Mouse (Mus musculus) C2C12 (cell line): ENCODE measurements around the gene Ccnt2. TPM values are rescaled to one million over a fixed set of nuclear protein-coding genes. Genes with fewer than 3 reads are reported as not detected.

Source experiments
- H3K27me3 ChIP-seq: one replicate; pipeline ENCODE4 v1.6.1; 2011; ENCODE audit not compliant: control insufficient read depth, insufficient read depth, insufficient read length
- H3K36me3 ChIP-seq: one replicate; pipeline ENCODE4 v1.6.1; 2011; ENCODE audit not compliant: control insufficient read depth, insufficient read depth
- H3K4me3 ChIP-seq: one replicate; pipeline ENCODE4 v1.5.1; 2011; ENCODE audit warnings: mild to moderate bottlenecking, control low read depth; ENCODE audit not compliant: poor library complexity, insufficient read depth, severe bottlenecking
- H3K79me2 ChIP-seq: one replicate; pipeline ENCODE4 v1.6.1; 2011; ENCODE audit not compliant: control insufficient read depth, insufficient read depth
- H3K79me3 ChIP-seq: one replicate; pipeline ENCODE4 v1.6.1; 2011; ENCODE audit warnings: low read depth, control low read depth
- H3ac ChIP-seq: one replicate; pipeline ENCODE3; 2011; ENCODE audit warnings: low read depth; ENCODE audit not compliant: control insufficient read depth, insufficient read length
- CEBPB ChIP-seq: IDR thresholded peaks from one replicate; pipeline ENCODE4 v1.6.1; 2011; ENCODE audit warnings: low read depth, mild to moderate bottlenecking, control low read depth, moderate library complexity
- CTCF ChIP-seq: IDR thresholded peaks from one replicate; pipeline ENCODE4 v1.5.1; 2011; ENCODE audit not compliant: control insufficient read depth, insufficient read depth, insufficient read length
- FOSL1 ChIP-seq: IDR thresholded peaks from one replicate; pipeline ENCODE4 v1.8.0; 2011; ENCODE audit warnings: mild to moderate bottlenecking, low read length; ENCODE audit not compliant: poor library complexity, insufficient read depth, severe bottlenecking
- MAX ChIP-seq: IDR thresholded peaks from one replicate; pipeline ENCODE4 v1.6.1; 2011; ENCODE audit warnings: mild to moderate bottlenecking, control low read depth
- MYOD1 ChIP-seq: IDR thresholded peaks from one replicate; pipeline ENCODE4 v1.6.1; 2011; ENCODE audit warnings: low read depth; ENCODE audit not compliant: control insufficient read depth, insufficient read length
- MYOG ChIP-seq: IDR thresholded peaks from one replicate; pipeline ENCODE4 v1.6.1; 2011; ENCODE audit not compliant: control insufficient read depth, insufficient read length; ENCODE audit errors: extremely low read depth
- USF1 ChIP-seq: IDR thresholded peaks from one replicate; pipeline ENCODE4 v1.6.1; 2011; ENCODE audit warnings: low read depth, mild to moderate bottlenecking, control low read depth, moderate library complexity
- polyA plus RNA-seq: library from polyadenylated mRNA; unstranded; fragments of >200 nt; fragmentation: generic; extraction: Trizol; gene quantifications from one replicate; pipeline ENCODE4 v1.2.1, GENCODE M21; 2012; ENCODE audit warnings: missing spikeins

Ccnt2 gene
- polyA plus RNA-seq, 1 experiment = 6.0 TPM

DNA sequence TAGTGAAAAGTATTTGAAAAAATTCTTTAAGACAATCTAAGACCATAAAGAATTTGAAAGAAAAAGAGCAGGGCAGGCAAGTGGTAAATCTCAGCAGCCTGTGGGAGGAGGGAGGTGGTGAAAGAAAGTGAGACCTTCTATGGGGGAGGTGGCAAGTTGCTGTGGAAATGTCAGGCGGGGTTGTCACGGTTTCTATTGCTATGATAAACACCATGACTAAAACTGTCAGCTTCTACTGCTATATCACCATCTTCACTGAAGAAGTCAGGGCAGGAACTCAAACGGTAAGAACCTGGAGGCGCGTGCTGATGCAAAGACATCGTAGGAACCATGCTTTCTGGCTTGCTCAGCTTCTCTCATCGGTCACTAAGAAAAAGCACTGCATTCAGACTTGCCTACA, 39.0 kb downstream of the Ccnt2 start:
- Histone ChIP-seq H3K79me3 (no peaks in the 10 kb centered on the region), H3K4me3 (no peak overlapping the region), H3K36me3 (no peaks in the 10 kb centered on the region), H3K79me2 (no peaks in the 10 kb centered on the region), H3K27me3 (no peaks in the 10 kb centered on the region), H3ac (no peak overlapping the region)
- no peak for TF ChIP-seq MYOG
- no peak for TF ChIP-seq MAX
- TF ChIP-seq MYOD1 = no peak
- no peak for TF ChIP-seq USF1
- no peak for TF ChIP-seq CTCF
- TF ChIP-seq CEBPB = no peak
- no peak for TF ChIP-seq FOSL1

DNA sequence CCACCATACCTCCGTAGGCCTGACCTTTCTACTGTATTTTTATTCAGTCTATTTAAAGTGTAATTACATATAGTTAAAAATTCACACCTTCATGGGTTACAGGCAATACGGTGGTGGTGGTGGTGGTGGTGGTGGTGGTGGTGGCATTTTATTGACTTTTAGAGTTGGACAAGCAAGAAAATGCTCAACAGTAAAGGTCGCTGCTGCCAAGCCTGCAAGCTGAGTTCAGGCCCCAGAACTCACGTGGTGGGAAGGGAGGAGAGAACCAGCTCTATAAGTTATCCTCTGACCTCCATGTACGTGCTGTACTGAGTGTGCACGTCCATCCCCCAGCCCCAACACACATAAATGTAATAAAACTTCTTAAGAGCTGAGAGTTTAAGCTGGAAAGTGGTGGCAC, 42.4 kb downstream of the Ccnt2 start:
- H3K79me3 ChIP-seq = no peaks in the 10 kb centered on the region
- no peak overlapping the region for H3K4me3 ChIP-seq
- no peak overlapping the region for H3ac ChIP-seq
- no peak for TF ChIP-seq FOSL1
- TF ChIP-seq MYOD1 = no peak
- TF ChIP-seq MAX = no peak
- TF ChIP-seq CEBPB = no peak
- no peak for TF ChIP-seq USF1
- TF ChIP-seq MYOG = no peak
- no peak for TF ChIP-seq CTCF
- no peaks in the 10 kb centered on the region for H3K27me3 ChIP-seq
- H3K36me3 ChIP-seq = no peaks in the 10 kb centered on the region
- no peaks in the 10 kb centered on the region for H3K79me2 ChIP-seq

DNA sequence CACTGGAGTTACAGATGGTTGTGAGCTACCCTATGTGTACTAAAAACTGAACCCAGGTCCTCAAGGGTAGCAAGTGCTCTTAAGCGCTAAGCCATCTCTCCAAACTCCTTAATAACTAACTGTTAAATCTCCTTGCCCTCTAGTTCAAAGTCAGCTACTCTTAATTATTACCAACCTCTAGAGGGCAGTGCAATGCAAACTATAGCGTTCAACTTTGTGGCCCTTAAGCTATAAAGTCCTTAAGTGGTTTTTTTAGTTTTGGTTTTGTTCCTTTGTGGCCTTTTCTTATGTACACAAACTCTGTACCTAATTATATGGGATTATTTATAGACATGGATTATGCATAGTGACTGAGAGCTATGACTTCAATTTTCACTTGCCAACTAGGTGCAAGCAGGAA, 53.4 kb downstream of the Ccnt2 start:
- Histone ChIP-seq H3K4me3 (no peak overlapping the region), H3K79me2 (no peaks in the 10 kb centered on the region), H3K27me3 (no peaks in the 10 kb centered on the region), H3K79me3 (no peaks in the 10 kb centered on the region), H3ac (no peak overlapping the region), H3K36me3 (no peaks in the 10 kb centered on the region)
- no peak for TF ChIP-seq MAX
- TF ChIP-seq CTCF = no peak
- TF ChIP-seq MYOG = no peak
- no peak for TF ChIP-seq FOSL1
- TF ChIP-seq USF1 = no peak
- no peak for TF ChIP-seq MYOD1
- TF ChIP-seq CEBPB = no peak

DNA sequence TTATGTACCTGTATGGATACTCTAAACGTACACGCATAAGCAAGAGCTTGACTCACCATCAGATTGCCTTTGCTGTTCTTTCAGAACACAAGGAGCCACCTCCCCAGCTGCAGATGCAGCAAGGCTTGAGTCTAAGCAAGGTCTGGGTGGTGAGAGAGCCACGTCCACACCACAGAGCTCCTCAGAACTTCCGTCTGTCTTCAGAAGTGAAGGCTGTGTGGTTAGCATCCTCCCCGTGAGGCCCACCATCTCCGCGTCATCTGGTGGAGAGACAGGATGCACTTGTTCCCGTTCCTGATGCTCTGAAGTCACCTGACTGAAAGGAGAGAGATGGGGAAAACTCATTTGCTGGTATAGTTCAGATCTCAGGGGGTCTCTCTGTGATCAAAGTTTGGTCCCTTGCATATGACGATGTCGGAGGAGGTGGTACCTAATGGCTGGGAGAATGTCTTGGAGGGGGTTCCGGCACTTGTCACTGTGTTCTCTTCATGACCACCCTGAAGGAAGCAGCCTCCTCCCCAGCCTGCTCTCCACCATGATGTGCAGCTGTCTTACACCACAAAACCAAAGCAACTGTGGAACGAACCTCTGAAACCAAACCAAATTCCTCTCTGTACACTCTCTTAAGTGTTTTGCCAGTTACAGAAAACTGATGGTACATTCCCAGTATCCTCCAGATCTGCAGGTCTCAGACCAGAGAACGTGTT, 56.4 kb downstream of the Ccnt2 start:
- H3ac ChIP-seq = no peak overlapping the region
- no peaks in the 10 kb centered on the region for H3K27me3 ChIP-seq
- H3K79me3 ChIP-seq = no peaks in the 10 kb centered on the region
- H3K79me2 ChIP-seq = no peaks in the 10 kb centered on the region
- no peaks in the 10 kb centered on the region for H3K36me3 ChIP-seq
- no peak for TF ChIP-seq USF1
- no peak for TF ChIP-seq MYOD1
- no peak for TF ChIP-seq FOSL1
- no peak for TF ChIP-seq MYOG
- TF ChIP-seq CTCF = no peak
- no peak for TF ChIP-seq MAX
- no peak for TF ChIP-seq CEBPB
- H3K4me3 ChIP-seq = no peak overlapping the region

DNA sequence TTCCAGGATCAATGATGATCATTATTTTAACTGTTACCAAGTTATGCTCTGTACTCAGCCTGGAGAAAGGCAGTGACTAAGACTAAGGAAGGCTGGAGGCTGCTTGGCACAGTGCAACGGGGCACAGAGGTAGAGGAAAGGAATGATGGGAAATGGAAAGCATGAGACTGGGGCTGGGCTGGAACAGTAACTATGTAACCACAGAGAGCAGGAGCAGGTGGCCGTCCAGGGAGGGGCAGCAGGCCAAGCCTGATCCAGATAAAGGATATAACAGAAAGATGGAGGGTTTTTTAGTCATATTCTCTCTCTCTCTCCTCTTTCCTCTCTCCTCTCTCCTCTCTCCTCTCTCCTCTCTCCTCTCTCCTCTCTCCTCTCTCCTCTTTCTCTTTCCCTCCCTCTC, 59.8 kb downstream of the Ccnt2 start:
- no peaks in the 10 kb centered on the region for H3K79me3 ChIP-seq

DNA sequence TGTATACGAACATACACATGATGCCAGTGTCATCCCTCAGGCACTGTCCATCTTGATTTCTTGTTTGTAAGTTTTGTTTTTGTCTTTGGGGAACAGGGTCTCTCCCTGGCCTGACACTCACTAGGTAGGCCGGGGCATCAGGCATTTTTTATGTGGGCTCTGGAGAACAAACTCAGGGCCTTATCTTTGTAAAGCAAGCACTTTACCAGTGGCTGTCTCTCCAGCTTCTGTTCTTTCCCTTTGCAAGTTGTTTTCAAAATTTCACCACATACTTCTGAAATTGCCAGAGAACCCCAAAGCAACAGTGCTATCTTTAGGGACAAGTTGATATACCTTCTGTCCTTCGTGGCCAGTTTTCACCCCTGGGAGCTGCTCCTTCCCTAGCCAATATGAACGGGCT, 60.2 kb downstream of the Ccnt2 start:
- H3ac ChIP-seq = no peak overlapping the region

More for the DNA sequence above, 59.8 kb downstream of the Ccnt2 start:
- TF ChIP-seq CEBPB (no peak), CTCF (no peak), USF1 (no peak), MAX (no peak), MYOG (no peak), MYOD1 (no peak), FOSL1 (no peak)
- Histone ChIP-seq H3K4me3 (no peak overlapping the region), H3K27me3 (no peaks in the 10 kb centered on the region), H3ac (no peak overlapping the region), H3K36me3 (no peaks in the 10 kb centered on the region), H3K79me2 (no peaks in the 10 kb centered on the region)

More for the DNA sequence above, 60.2 kb downstream of the Ccnt2 start:
- H3K27me3 ChIP-seq = no peaks in the 10 kb centered on the region
- H3K79me3 ChIP-seq = no peaks in the 10 kb centered on the region
- no peak overlapping the region for H3K4me3 ChIP-seq
- no peaks in the 10 kb centered on the region for H3K79me2 ChIP-seq
- TF ChIP-seq CTCF (no peak), FOSL1 (no peak), USF1 (no peak), CEBPB (no peak), MAX (no peak), MYOG (no peak), MYOD1 (no peak)
- H3K36me3 ChIP-seq = no peaks in the 10 kb centered on the region
